Mouse (Mus musculus): ENCODE results near the gene Ubb. TPM values are rescaled to one million over a fixed set of nuclear protein-coding genes. Genes with fewer than 3 reads are reported as not detected.

Ubb gene
- total and polyA plus RNA-seq, 3 experiments: 626 to 1,026 (median 699) TPM

DNA sequence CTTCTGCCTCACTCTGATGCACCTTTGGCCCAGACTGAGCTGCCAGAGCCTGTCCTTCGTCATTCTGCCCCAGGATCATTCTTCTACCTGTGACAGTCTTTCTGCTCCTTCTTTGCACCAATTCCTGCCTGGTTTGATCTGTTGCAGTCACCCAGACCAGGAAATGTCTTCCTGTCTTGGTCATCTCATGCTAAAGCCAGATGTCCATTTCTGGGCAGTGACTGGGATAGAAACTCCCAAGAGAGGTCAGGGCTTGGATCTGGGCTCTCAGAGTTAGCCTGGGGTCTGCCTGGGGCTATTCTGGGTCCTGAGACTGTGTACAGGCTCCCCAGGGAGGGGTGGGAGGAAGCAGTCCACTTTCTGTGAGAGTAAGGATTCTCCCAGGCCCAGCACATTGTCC lies 15.2 kb downstream of the Ubb start:
- Histone ChIP-seq H3K79me2 (replicated peaks; ENCODE audit: control insufficient read depth, insufficient read depth, low read length) (no peaks in the 10 kb centered on the region), H3K9ac (ENCODE audit: low read depth, low read length) (no peak overlapping the region), H3K36me3 (ENCODE audit: control insufficient read depth, insufficient read depth, low read length) (no peaks in the 10 kb centered on the region), H3K27ac (peak overlapping the region; percentile 23; the same call in 1 of the 2 replicates), H3K27me3 (ENCODE audit: control insufficient read depth, insufficient read depth, low read length) (no peaks in the 10 kb centered on the region), H3K4me3 (no peak overlapping the region), H3K4me1 (ENCODE audit: control insufficient read depth, insufficient read depth, low read length) (no peaks in the 10 kb centered on the region; the same call in 1 of the 2 replicates)
- DNase-seq: peak in 1 of 2 experiments; percentile 17
- 48% methylated on average over 1 of the region's 1 CpGs for WGBS
- TF ChIP-seq CTCF (IDR thresholded peaks at IDR 0.05) (no peak), POLR2A (IDR thresholded peaks at IDR 0.05; ENCODE audit: insufficient read depth, low read depth, low read length) (no peak), EP300 (IDR thresholded peaks at IDR 0.05; ENCODE audit: insufficient read depth, low read depth, low read length) (no peak)
- intact Hi-C loops (cut with DNase I): no loop called here

DNA sequence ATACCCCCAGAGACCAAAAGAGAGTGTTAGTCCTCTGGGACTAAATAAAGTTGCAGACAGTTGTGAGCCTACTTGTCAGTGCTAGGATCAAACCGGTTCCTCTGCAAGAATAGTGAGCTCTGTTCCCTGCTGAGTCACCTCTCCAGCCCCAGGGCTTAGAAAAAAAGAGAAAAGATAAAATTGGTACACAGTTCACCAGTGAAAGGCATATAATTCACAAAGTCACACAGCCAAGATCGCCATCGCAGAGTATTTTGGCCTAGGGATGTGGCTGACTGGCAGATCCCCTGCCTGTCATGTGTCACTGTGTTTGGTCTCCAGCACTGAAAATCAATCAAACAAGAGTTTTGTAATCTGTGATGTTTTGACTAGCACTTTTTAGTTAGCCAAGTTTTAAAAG lies 17.3 kb downstream of the Ubb start:
- TF ChIP-seq CTCF (IDR thresholded peaks at IDR 0.05) (no peak), EP300 (IDR thresholded peaks at IDR 0.05; ENCODE audit: insufficient read depth, low read depth, low read length) (no peak), POLR2A (IDR thresholded peaks at IDR 0.05; ENCODE audit: insufficient read depth, low read depth, low read length) (no peak)
- intact Hi-C loops (cut with DNase I): no loop called here
- 79% methylated on average over 3 of the region's 3 CpGs for WGBS

GRCm38 (mm10) chr11:62573959-62574702 lies 23.2 kb downstream of the Ubb start, which contains the start of gene Trpv2:
Gene Trpv2, plus strand, starts transcription at chr11:62574486.
- peak in 1 of 2 experiments; percentile 17 for DNase-seq
- Histone ChIP-seq H3K4me3 (peak within 1 kb of the TSS; percentile 54), H3K4me1 (ENCODE audit: control insufficient read depth, insufficient read depth, low read length) (no peaks in the 10 kb centered on the region), H3K27ac (no peak within 1 kb of the TSS), H3K79me2 (replicated peaks; ENCODE audit: control insufficient read depth, insufficient read depth, low read length) (no peaks in the 10 kb centered on the region), H3K9ac (ENCODE audit: low read depth, low read length) (no peak within 1 kb of the TSS), H3K27me3 (ENCODE audit: control insufficient read depth, insufficient read depth, low read length) (no peaks in the 10 kb centered on the region), H3K36me3 (ENCODE audit: control insufficient read depth, insufficient read depth, low read length) (no peaks in the 10 kb centered on the region)
- intact Hi-C loops (cut with DNase I): no loop called here
- WGBS: 72% methylated on average over 6 of the region's 6 CpGs
- no peak for TF ChIP-seq EP300 (IDR thresholded peaks at IDR 0.05; ENCODE audit: insufficient read depth, low read depth, low read length)
- no peak for TF ChIP-seq CTCF (IDR thresholded peaks at IDR 0.05)
- TF ChIP-seq POLR2A (IDR thresholded peaks at IDR 0.05; ENCODE audit: insufficient read depth, low read depth, low read length): no peak

More for the DNA sequence above, 17.3 kb downstream of the Ubb start:
- H3K36me3 ChIP-seq (ENCODE audit: control insufficient read depth, insufficient read depth, low read length): no peaks in the 10 kb centered on the region
- no peak overlapping the region for H3K4me3 ChIP-seq
- H3K4me1 ChIP-seq (ENCODE audit: control insufficient read depth, insufficient read depth, low read length): no peaks in the 10 kb centered on the region; the same call in 1 of the 2 replicates
- H3K27me3 ChIP-seq (ENCODE audit: control insufficient read depth, insufficient read depth, low read length): no peaks in the 10 kb centered on the region
- DNase-seq: no peak
- H3K27ac ChIP-seq: no peak overlapping the region
- H3K79me2 ChIP-seq (replicated peaks; ENCODE audit: control insufficient read depth, insufficient read depth, low read length): no peaks in the 10 kb centered on the region
- H3K9ac ChIP-seq (ENCODE audit: low read depth, low read length): no peak overlapping the region

GRCm38 (mm10) chr11:62574703-62575085 lies 23.7 kb downstream of the Ubb start:
- no peak for TF ChIP-seq CTCF (IDR thresholded peaks at IDR 0.05)
- TF ChIP-seq POLR2A (IDR thresholded peaks at IDR 0.05; ENCODE audit: insufficient read depth, low read depth, low read length): no peak
- no peak for TF ChIP-seq EP300 (IDR thresholded peaks at IDR 0.05; ENCODE audit: insufficient read depth, low read depth, low read length)
- H3K4me3 ChIP-seq: no peak overlapping the region
- no peaks in the 10 kb centered on the region for H3K79me2 ChIP-seq (replicated peaks; ENCODE audit: control insufficient read depth, insufficient read depth, low read length)
- no peak overlapping the region for H3K27ac ChIP-seq
- H3K9ac ChIP-seq (ENCODE audit: low read depth, low read length): no peak overlapping the region
- H3K4me1 ChIP-seq (ENCODE audit: control insufficient read depth, insufficient read depth, low read length): no peaks in the 10 kb centered on the region
- intact Hi-C loops (cut with DNase I): loop anchor here (1.0 to 5.0 kb wide), 2 partner anchors 37 to 178 kb away; partner anchors contain the start of gene Cenpv
- WGBS: 74% methylated on average over 4 of the region's 4 CpGs
- H3K36me3 ChIP-seq (ENCODE audit: control insufficient read depth, insufficient read depth, low read length): no peaks in the 10 kb centered on the region
- H3K27me3 ChIP-seq (ENCODE audit: control insufficient read depth, insufficient read depth, low read length): no peaks in the 10 kb centered on the region
- no peak for DNase-seq

DNA sequence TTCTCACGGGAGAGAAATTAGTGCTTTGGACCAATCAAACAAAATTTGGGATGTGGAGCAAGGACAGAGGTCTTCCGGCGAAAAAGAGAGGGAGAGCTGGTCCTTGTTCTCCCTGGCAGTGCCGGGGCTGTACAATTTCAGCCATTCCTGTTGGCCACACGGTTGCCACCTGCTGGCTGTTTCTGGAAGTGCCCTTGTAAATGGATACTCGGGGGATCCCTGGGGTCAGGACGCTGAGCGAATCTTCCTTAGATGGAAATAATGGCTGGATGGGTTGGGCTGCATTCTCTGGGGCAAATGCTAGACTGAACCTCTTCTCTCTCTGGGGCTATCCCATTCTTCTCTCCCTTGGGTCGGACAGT lies 24.3 kb downstream of the Ubb start:
- TF ChIP-seq POLR2A (IDR thresholded peaks at IDR 0.05; ENCODE audit: insufficient read depth, low read depth, low read length): no peak
- peak; percentile 95 for TF ChIP-seq CTCF (IDR thresholded peaks at IDR 0.05)
- TF ChIP-seq EP300 (IDR thresholded peaks at IDR 0.05; ENCODE audit: insufficient read depth, low read depth, low read length): peak; percentile 79; the same call in 1 of the 2 replicates
- no peaks in the 10 kb centered on the region for H3K27me3 ChIP-seq (ENCODE audit: control insufficient read depth, insufficient read depth, low read length)
- peak overlapping the region; percentile 52 for H3K9ac ChIP-seq (ENCODE audit: low read depth, low read length)
- WGBS: 0% methylated on average over 9 of the region's 9 CpGs
- H3K4me3 ChIP-seq: peak overlapping the region; percentile 54
- H3K27ac ChIP-seq: peak overlapping the region; percentile 67
- intact Hi-C loops (cut with DNase I): loop anchor here (1.0 to 5.0 kb wide), 2 partner anchors 38 to 179 kb away; partner anchors contain the start of gene Cenpv
- no peaks in the 10 kb centered on the region for H3K4me1 ChIP-seq (ENCODE audit: control insufficient read depth, insufficient read depth, low read length)
- no peaks in the 10 kb centered on the region for H3K36me3 ChIP-seq (ENCODE audit: control insufficient read depth, insufficient read depth, low read length)
- no peaks in the 10 kb centered on the region for H3K79me2 ChIP-seq (replicated peaks; ENCODE audit: control insufficient read depth, insufficient read depth, low read length)
- DNase-seq: peak; percentile 86 to 92
